Mouse (Mus musculus): Measurements from ENCODE around the gene Arhgap15. TPM values are rescaled to one million over a fixed set of nuclear protein-coding genes. Genes with fewer than 3 reads are reported as not detected.

The Arhgap15 gene
- polyA plus RNA-seq, 2 experiments, result 2.5 to 5.6 TPM

- no peak for TF ChIP-seq EP300 (IDR thresholded peaks at IDR 0.05; ENCODE audit: low read depth)
- TF ChIP-seq CTCF (IDR thresholded peaks at IDR 0.05; ENCODE audit: low read depth), result no peak
- H3K9me3 ChIP-seq (ENCODE audit: control insufficient read depth, low read length), result no peaks in the 10 kb centered on the region
- no peak overlapping the region for H3K27ac ChIP-seq
- H3K36me3 ChIP-seq (replicated peaks; ENCODE audit: control insufficient read depth, insufficient read depth, low read depth), result no peaks in the 10 kb centered on the region
- 77% methylated on average over 9 of the region's 9 CpGs for WGBS (ENCODE audit: insufficient replicate concordance)
- H3K4me3 ChIP-seq (ENCODE audit: insufficient read depth in 1 of 2, low read depth in 2 of 2, low read length in 2 of 2), result no peak overlapping the region
- H3K9ac ChIP-seq (replicated peaks), result no peak overlapping the region
- ATAC-seq (ENCODE audit: insufficient read depth) (no peak), DNase-seq (ENCODE audit: low read depth in 3 of 3, low spot score in 3 of 3) (no peak)
- H3K27me3 ChIP-seq (ENCODE audit: control insufficient read depth, insufficient read depth, low read length), result no peaks in the 10 kb centered on the region
- no peaks in the 10 kb centered on the region for H3K4me1 ChIP-seq (replicated peaks; ENCODE audit: control insufficient read depth in 2 of 2, insufficient read depth in 2 of 2, low read length in 1 of 2)
- no peak overlapping the region for H3K4me2 ChIP-seq (ENCODE audit: low read depth)
Observed at GRCm38 (mm10) chr2:44430521-44430920, 681.9 kb downstream of the Arhgap15 start.

GRCm38 (mm10) chr2:44436652-44437051 is 688.0 kb downstream of the Arhgap15 start:
- Histone ChIP-seq H3K4me3 (ENCODE audit: insufficient read depth in 1 of 2, low read depth in 2 of 2, low read length in 2 of 2) (no peak overlapping the region), H3K27ac (no peak overlapping the region), H3K36me3 (replicated peaks; ENCODE audit: control insufficient read depth, insufficient read depth, low read depth) (no peaks in the 10 kb centered on the region), H3K27me3 (ENCODE audit: control insufficient read depth, insufficient read depth, low read length) (no peaks in the 10 kb centered on the region), H3K9ac (replicated peaks) (no peak overlapping the region), H3K9me3 (ENCODE audit: control insufficient read depth, low read length) (no peaks in the 10 kb centered on the region), H3K4me1 (replicated peaks; ENCODE audit: control insufficient read depth in 2 of 2, insufficient read depth in 2 of 2, low read length in 1 of 2) (no peaks in the 10 kb centered on the region), H3K4me2 (ENCODE audit: low read depth) (no peak overlapping the region)
- 65% methylated on average over 5 of the region's 5 CpGs for WGBS (ENCODE audit: insufficient replicate concordance)
- ATAC-seq (ENCODE audit: insufficient read depth) (no peak), DNase-seq (ENCODE audit: low read depth in 3 of 3, low spot score in 3 of 3) (no peak)
- TF ChIP-seq EP300 (IDR thresholded peaks at IDR 0.05; ENCODE audit: low read depth), result no peak
- no peak for TF ChIP-seq CTCF (IDR thresholded peaks at IDR 0.05; ENCODE audit: low read depth)

- TF ChIP-seq CTCF (IDR thresholded peaks at IDR 0.05; ENCODE audit: low read depth) (no peak), EP300 (IDR thresholded peaks at IDR 0.05; ENCODE audit: low read depth) (no peak)
- ATAC-seq (ENCODE audit: insufficient read depth) (no peak), DNase-seq (ENCODE audit: low read depth in 3 of 3, low spot score in 3 of 3) (no peak)
- H3K9ac ChIP-seq (replicated peaks), result no peak overlapping the region
- no peak overlapping the region for H3K4me3 ChIP-seq (ENCODE audit: insufficient read depth in 1 of 2, low read depth in 2 of 2, low read length in 2 of 2)
- no peaks in the 10 kb centered on the region for H3K27me3 ChIP-seq (ENCODE audit: control insufficient read depth, insufficient read depth, low read length)
- H3K36me3 ChIP-seq (replicated peaks; ENCODE audit: control insufficient read depth, insufficient read depth, low read depth), result no peaks in the 10 kb centered on the region
- H3K9me3 ChIP-seq (ENCODE audit: control insufficient read depth, low read length), result no peaks in the 10 kb centered on the region
- H3K4me2 ChIP-seq (ENCODE audit: low read depth), result no peak overlapping the region
- H3K4me1 ChIP-seq (replicated peaks; ENCODE audit: control insufficient read depth in 2 of 2, insufficient read depth in 2 of 2, low read length in 1 of 2), result no peaks in the 10 kb centered on the region
- no peak overlapping the region for H3K27ac ChIP-seq
- WGBS (ENCODE audit: insufficient replicate concordance), result 59% methylated on average over 8 of the region's 8 CpGs
Observed at GRCm38 (mm10) chr2:44437496-44438057, 689.0 kb downstream of the Arhgap15 start.

- WGBS (ENCODE audit: insufficient replicate concordance), result 80% methylated on average over 1 of the region's 1 CpGs
- H3K4me3 ChIP-seq (ENCODE audit: insufficient read depth in 1 of 2, low read depth in 2 of 2, low read length in 2 of 2), result no peak overlapping the region
Observed at GRCm38 (mm10) chr2:44438070-44438469, 689.4 kb downstream of the Arhgap15 start.

GRCm38 (mm10) chr2:44444938-44445337 is 696.3 kb downstream of the Arhgap15 start:
- Histone ChIP-seq H3K36me3 (replicated peaks; ENCODE audit: control insufficient read depth, insufficient read depth, low read depth) (no peaks in the 10 kb centered on the region), H3K4me2 (ENCODE audit: low read depth) (no peak overlapping the region), H3K9me3 (ENCODE audit: control insufficient read depth, low read length) (no peaks in the 10 kb centered on the region), H3K4me3 (ENCODE audit: insufficient read depth in 1 of 2, low read depth in 2 of 2, low read length in 2 of 2) (no peak overlapping the region), H3K9ac (replicated peaks) (no peak overlapping the region), H3K27ac (no peak overlapping the region), H3K27me3 (ENCODE audit: control insufficient read depth, insufficient read depth, low read length) (no peaks in the 10 kb centered on the region), H3K4me1 (replicated peaks; ENCODE audit: control insufficient read depth in 2 of 2, insufficient read depth in 2 of 2, low read length in 1 of 2) (no peaks in the 10 kb centered on the region)
- no peak for TF ChIP-seq EP300 (IDR thresholded peaks at IDR 0.05; ENCODE audit: low read depth)
- TF ChIP-seq CTCF (IDR thresholded peaks at IDR 0.05; ENCODE audit: low read depth), result no peak
- ATAC-seq (ENCODE audit: insufficient read depth) (no peak), DNase-seq (ENCODE audit: low read depth in 3 of 3, low spot score in 3 of 3) (no peak)
- WGBS (ENCODE audit: insufficient replicate concordance), result 59% methylated on average over 2 of the region's 2 CpGs

More at GRCm38 (mm10) chr2:44438070-44438469, 689.4 kb downstream of the Arhgap15 start:
- H3K9ac ChIP-seq (replicated peaks), result no peak overlapping the region
- no peaks in the 10 kb centered on the region for H3K9me3 ChIP-seq (ENCODE audit: control insufficient read depth, low read length)
- H3K4me2 ChIP-seq (ENCODE audit: low read depth), result no peak overlapping the region
- H3K4me1 ChIP-seq (replicated peaks; ENCODE audit: control insufficient read depth in 2 of 2, insufficient read depth in 2 of 2, low read length in 1 of 2), result no peaks in the 10 kb centered on the region
- H3K36me3 ChIP-seq (replicated peaks; ENCODE audit: control insufficient read depth, insufficient read depth, low read depth), result no peaks in the 10 kb centered on the region
- H3K27me3 ChIP-seq (ENCODE audit: control insufficient read depth, insufficient read depth, low read length), result no peaks in the 10 kb centered on the region
- H3K27ac ChIP-seq, result no peak overlapping the region
- DNase-seq (ENCODE audit: low read depth in 3 of 3, low spot score in 3 of 3) (no peak), ATAC-seq (ENCODE audit: insufficient read depth) (no peak)
- TF ChIP-seq CTCF (IDR thresholded peaks at IDR 0.05; ENCODE audit: low read depth), result no peak
- TF ChIP-seq EP300 (IDR thresholded peaks at IDR 0.05; ENCODE audit: low read depth), result no peak

Other genes with a start within 250 kb of the Arhgap15 start
- gene Kynu, start 193.5 kb upstream of the Arhgap15 start, polyA plus RNA-seq (2012; rRNA removed), result 1.5 and 2.4 TPM in 2 replicates
- gene Kynu, start 193.5 kb upstream of the Arhgap15 start, polyA plus RNA-seq (2014; fragmentation: Nextera tagmentation; extraction: Ambion mirVana), result 3.3 and 4.1 TPM in 2 replicates